Mouse (Mus musculus): Measurements from ENCODE around the gene Ticrr.

DNA sequence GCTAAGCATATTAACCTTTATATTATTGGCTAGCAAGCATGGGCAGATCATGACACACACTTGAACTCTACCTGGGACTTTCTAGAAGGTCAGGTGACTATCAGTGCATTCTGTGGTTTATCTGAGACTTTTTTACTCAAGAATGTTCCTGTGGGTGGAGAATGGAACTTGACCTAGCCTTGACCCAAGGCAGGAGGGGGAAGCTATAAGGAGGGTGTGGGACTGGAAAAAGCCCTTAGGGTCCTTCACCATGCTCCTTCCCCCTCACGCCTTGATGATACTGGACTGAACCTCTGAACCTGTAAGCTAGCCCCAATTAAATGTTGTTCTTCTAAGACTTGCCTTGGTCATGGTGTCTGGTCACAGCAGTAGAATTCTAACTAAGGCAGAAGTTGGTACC is 5.8 kb upstream of the Ticrr start:
- TF ChIP-seq CTCF (IDR thresholded peaks at IDR 0.05; ENCODE audit: extremely low read depth, insufficient read length, insufficient replicate concordance, low read depth, low read length) (no peak), POLR2A (IDR thresholded peaks at IDR 0.05; ENCODE audit: low read depth, low read length) (no peak)
